ENCODE assay signal across 22 mouse cellular contexts in genomic region chr5:142546344-142546743, GRCm38 (mm10). TPM values are rescaled to one million over a fixed set of nuclear protein-coding genes. Genes with fewer than 3 reads are reported as not detected.
DNase-seq lines count a peak whose midpoint lies in the region; ATAC-seq and TF ChIP-seq lines count a peak whose summit lies in the region.
"Had no signal": no experiment of that assay in that cellular context is flagged by ENCODE, and none has a peak within 500 bp of the region (broad histone marks: within the 10 kb centered on the region; RNA-seq: fewer than 3 reads in every experiment).

No protein-coding gene starts in this region.

- H3K4me2 ChIP-seq in kidney, postnatal 0 days (ENCODE audit: low read length): no peak overlapping the region
- no peak overlapping the region for H3K4me2 ChIP-seq in neural tube, embryonic 13.5 days
- H3K4me2 ChIP-seq in neural tube, embryonic 15.5 days: no peak overlapping the region
- H3K4me2 ChIP-seq in embryonic facial prominence, embryonic 14.5 days (ENCODE audit: low read depth, low read length): no peak overlapping the region
- H3K4me2 ChIP-seq: forebrain, embryonic 13.5 days; heart, embryonic 13.5 days had no signal

- no peak overlapping the region for H3K27ac ChIP-seq in kidney, postnatal 0 days
- no peak overlapping the region for H3K27ac ChIP-seq in neural tube, embryonic 13.5 days (replicated peaks)
- H3K27ac ChIP-seq in neural tube, embryonic 15.5 days (replicated peaks): no peak overlapping the region
- no peak overlapping the region for H3K27ac ChIP-seq in embryonic facial prominence, embryonic 14.5 days (replicated peaks; ENCODE audit: low read depth, low read length)
- H3K27ac ChIP-seq: forebrain, embryonic 13.5 days; heart, embryonic 13.5 days; hindbrain, postnatal 0 days; stomach, postnatal 0 days had no signal

- no peaks in the 10 kb centered on the region for H3K36me3 ChIP-seq in kidney, postnatal 0 days (ENCODE audit: insufficient read depth, low read length)
- H3K36me3 ChIP-seq in neural tube, embryonic 13.5 days: peaks cover 10% of the 10 kb centered on the region
- peaks cover 2% of the 10 kb centered on the region; the same call in 1 of the 2 replicates for H3K36me3 ChIP-seq in neural tube, embryonic 15.5 days
- H3K36me3 ChIP-seq in embryonic facial prominence, embryonic 14.5 days (ENCODE audit: control insufficient read depth, insufficient read depth, low read length): no peaks in the 10 kb centered on the region

- H3K9me3 ChIP-seq in kidney, postnatal 0 days (replicated peaks; ENCODE audit: low read length): no peaks in the 10 kb centered on the region
- no peaks in the 10 kb centered on the region for H3K9me3 ChIP-seq in neural tube, embryonic 13.5 days
- no peaks in the 10 kb centered on the region for H3K9me3 ChIP-seq in neural tube, embryonic 15.5 days (replicated peaks)
- no peaks in the 10 kb centered on the region for H3K9me3 ChIP-seq in embryonic facial prominence, embryonic 14.5 days (ENCODE audit: control insufficient read depth, low read length)
- H3K9me3 ChIP-seq: forebrain, embryonic 13.5 days; heart, embryonic 13.5 days had no signal

- ATAC-seq in kidney, postnatal 0 days (replicated peaks; ENCODE audit: low FRiP score, low read depth): no peak
- ATAC-seq in neural tube, embryonic 13.5 days (ENCODE audit: low read depth): no peak
- ATAC-seq in neural tube, embryonic 15.5 days (ENCODE audit: low FRiP score): no peak
- no peak for ATAC-seq in embryonic facial prominence, embryonic 14.5 days (ENCODE audit: low read depth)
- no peak for ATAC-seq in megakaryocyte progenitor cell, adult 5-6 weeks (replicated peaks; ENCODE audit: poor library complexity)
- ATAC-seq: CD4-positive, CD25-positive, alpha-beta regulatory T cell, adult 4 months; forebrain, embryonic 13.5 days; hindbrain, postnatal 0 days; liver, postnatal 0 days had no signal

- peaks cover 13% of the 10 kb centered on the region; the same call in 1 of the 2 replicates for H3K4me1 ChIP-seq in kidney, postnatal 0 days (replicated peaks; ENCODE audit: insufficient read depth, low read length)
- peaks cover 27% of the 10 kb centered on the region for H3K4me1 ChIP-seq in neural tube, embryonic 13.5 days (replicated peaks)
- peaks cover 22% of the 10 kb centered on the region for H3K4me1 ChIP-seq in neural tube, embryonic 15.5 days
- H3K4me1 ChIP-seq in embryonic facial prominence, embryonic 14.5 days (ENCODE audit: control insufficient read depth, insufficient read depth, low read length): peaks cover 12% of the 10 kb centered on the region; the same call in 1 of the 2 replicates

- WGBS in kidney, postnatal 0 days: 26% methylated on average over 5 of the region's 5 CpGs
- 7% methylated on average over 5 of the region's 5 CpGs for WGBS in neural tube, embryonic 13.5 days
- 3% methylated on average over 5 of the region's 5 CpGs for WGBS in neural tube, embryonic 15.5 days
- WGBS in embryonic facial prominence, embryonic 14.5 days: 20% methylated on average over 5 of the region's 5 CpGs

- DNase-seq in embryo, embryonic 9.5 days (ENCODE audit: extremely low spot score): peak; percentile 35
- no peak for DNase-seq in embryo, embryonic 10.5 days (ENCODE audit: low spot score)
- peak; percentile 14 for DNase-seq in kidney, postnatal 0 days (ENCODE audit: low spot score)
- DNase-seq in kidney, postnatal 10 days: no peak
- DNase-seq in embryonic facial prominence, embryonic 14.5 days (ENCODE audit: low spot score): peak; percentile 23
- DNase-seq: adrenal gland, postnatal 10 days; cerebellum, adult 9-11 months; kidney, adult 18-20 months; kidney, postnatal 14 days; left cerebral cortex, postnatal 4 days; liver, postnatal 0 days; lung, postnatal 14 days had no signal

- H3K9ac ChIP-seq in kidney, postnatal 0 days (ENCODE audit: low read depth, low read length): no peak overlapping the region
- peak overlapping the region; percentile 34; the same call in 1 of the 2 replicates for H3K9ac ChIP-seq in neural tube, embryonic 13.5 days
- no peak overlapping the region for H3K9ac ChIP-seq in neural tube, embryonic 15.5 days (replicated peaks)
- H3K9ac ChIP-seq in embryonic facial prominence, embryonic 14.5 days (ENCODE audit: low read depth, low read length): no peak overlapping the region
- H3K9ac ChIP-seq: forebrain, embryonic 13.5 days; heart, embryonic 13.5 days; liver, postnatal 0 days had no signal

- no peaks in the 10 kb centered on the region for H3K27me3 ChIP-seq in kidney, postnatal 0 days (ENCODE audit: insufficient read depth, low read length)
- no peaks in the 10 kb centered on the region for H3K27me3 ChIP-seq in neural tube, embryonic 13.5 days
- no peaks in the 10 kb centered on the region for H3K27me3 ChIP-seq in neural tube, embryonic 15.5 days (replicated peaks)
- H3K27me3 ChIP-seq in embryonic facial prominence, embryonic 14.5 days (replicated peaks; ENCODE audit: control insufficient read depth, insufficient read depth, low read length): no peaks in the 10 kb centered on the region; the same call in 1 of the 2 replicates
- H3K27me3 ChIP-seq: heart, embryonic 13.5 days had no signal

- no peak overlapping the region for H3K4me3 ChIP-seq in kidney, postnatal 0 days (replicated peaks; ENCODE audit: low read depth, low read length)
- H3K4me3 ChIP-seq in neural tube, embryonic 13.5 days: no peak overlapping the region
- H3K4me3 ChIP-seq in neural tube, embryonic 15.5 days (replicated peaks): no peak overlapping the region
- no peak overlapping the region for H3K4me3 ChIP-seq in embryonic facial prominence, embryonic 14.5 days (ENCODE audit: low read depth, low read length)
- H3K4me3 ChIP-seq: forebrain, embryonic 13.5 days; heart, embryonic 13.5 days had no signal

- no peak for TF ChIP-seq CTCF in kidney, postnatal 0 days (IDR thresholded peaks at IDR 0.05; ENCODE audit: low read depth)

RNA-seq across cellular contexts. Expression of gene Radil, which starts 4.6 kb away (rescaled TPM):
- polyA plus RNA-seq in kidney, postnatal 0 days (2015; fragmentation: Nextera tagmentation; extraction: Ambion mirVana): 0.61 and 1.2 TPM in 2 replicates
- polyA plus RNA-seq in neural tube, embryonic 13.5 days (2015; fragmentation: Nextera tagmentation; extraction: Ambion mirVana): 11.8 and 13.9 TPM in 2 replicates
- polyA plus RNA-seq in neural tube, embryonic 15.5 days (2015; fragmentation: Nextera tagmentation; extraction: Ambion mirVana): 19.4 and 22.0 TPM in 2 replicates
- polyA plus RNA-seq in embryonic facial prominence, embryonic 14.5 days (2014; fragmentation: Nextera tagmentation; extraction: Ambion mirVana): 5.2 and 5.4 TPM in 2 replicates
- total RNA-seq in megakaryocyte progenitor cell, adult 5-6 weeks (2015): not detected in 2 replicates
- not detected in 2 replicates for total RNA-seq in megakaryocyte progenitor cell, adult 5-6 weeks (2017)
- total RNA-seq: liver, adult 2 months; megakaryocyte-erythroid progenitor cell, adult 5-6 weeks had no signal
- polyA plus RNA-seq: CD4-positive, CD25-positive, alpha-beta regulatory T cell, adult 4 months; liver, adult 2 months; liver, postnatal 0 days had no signal

RNA-seq across cellular contexts. Expression of gene Papolb, which starts 16.5 kb away (rescaled TPM):
- polyA plus RNA-seq in kidney, postnatal 0 days (2015; fragmentation: Nextera tagmentation; extraction: Ambion mirVana): 0.04 and 0.14 TPM in 2 replicates
- 0.14 and 0.25 TPM in 2 replicates for polyA plus RNA-seq in neural tube, embryonic 13.5 days (2015; fragmentation: Nextera tagmentation; extraction: Ambion mirVana)
- polyA plus RNA-seq in neural tube, embryonic 15.5 days (2015; fragmentation: Nextera tagmentation; extraction: Ambion mirVana): 0.15 and 0.23 TPM in 2 replicates
- polyA plus RNA-seq in embryonic facial prominence, embryonic 14.5 days (2014; fragmentation: Nextera tagmentation; extraction: Ambion mirVana): 0.09 and 0.18 TPM in 2 replicates
- total RNA-seq in megakaryocyte progenitor cell, adult 5-6 weeks (2015): not detected in 2 replicates
- total RNA-seq in megakaryocyte progenitor cell, adult 5-6 weeks (2017): not detected in 2 replicates
- total RNA-seq: liver, adult 2 months; megakaryocyte-erythroid progenitor cell, adult 5-6 weeks had no signal
- polyA plus RNA-seq: CD4-positive, CD25-positive, alpha-beta regulatory T cell, adult 4 months; liver, adult 2 months; liver, postnatal 0 days; stomach, postnatal 0 days had no signal

Comparison
In these comparisons a context has a peak if more than half of its experiments do, and no peak if none do; other contexts are left out.
1. DNase-seq: peak in embryo, embryonic 9.5 days (single experiment), kidney, postnatal 0 days (single experiment) and embryonic facial prominence, embryonic 14.5 days (single experiment); none in embryo, embryonic 10.5 days (single experiment) and kidney, postnatal 10 days (single experiment).